Mouse (Mus musculus) heart, postnatal 0 days (tissue): Measurements from ENCODE around the gene Lurap1. TPM values are rescaled to one million over a fixed set of nuclear protein-coding genes. Genes with fewer than 3 reads are reported as not detected.

ENCODE experiments used
- ATAC-seq: fragments of 200-750 bp; cut with Nextera tagmentation; 2 replicates; pipeline ENCODE4 v1.8.0; 2017; ENCODE audit warnings: low read depth, moderate number of reproducible peaks, moderate library complexity; ENCODE audit not compliant: insufficient read depth
- DNase-seq: peaks from one replicate; pipeline ENCODE4 v3.0.0-alpha.2; 2016; ENCODE audit warnings: low spot score
- H3K27ac ChIP-seq: fragments of 300-500 bp; sonication (generic); 2 replicates; pipeline ENCODE4 v1.5.1; 2014; ENCODE audit warnings: low read depth, mild to moderate bottlenecking
- H3K27me3 ChIP-seq: fragments of 300-500 bp; sonication (generic); 2 replicates; pipeline ENCODE4 v1.6.1; 2014; ENCODE audit warnings: low read length, mixed read lengths; ENCODE audit not compliant: control insufficient read depth, insufficient read depth
- H3K36me3 ChIP-seq: fragments of 300-500 bp; sonication (generic); replicated peaks from 2 replicates; pipeline ENCODE4 v1.6.1; 2014; ENCODE audit warnings: low read length, mixed read lengths; ENCODE audit not compliant: control insufficient read depth, insufficient read depth
- H3K4me1 ChIP-seq: fragments of 300-500 bp; sonication (generic); 2 replicates; pipeline ENCODE4 v1.6.1; 2014; ENCODE audit warnings: antibody characterized with exemption; ENCODE audit not compliant: control insufficient read depth, insufficient read depth
- H3K4me2 ChIP-seq: fragments of 300-500 bp; sonication (generic); 2 replicates; pipeline ENCODE4 v1.6.1; 2014; ENCODE audit warnings: low read depth, mild to moderate bottlenecking, low read length, moderate library complexity
- H3K4me3 ChIP-seq: fragments of 300-500 bp; sonication (generic); 2 replicates; pipeline ENCODE4 v1.5.1; 2014; ENCODE audit warnings: low read depth, low read length
- H3K9ac ChIP-seq: fragments of 300-500 bp; sonication (generic); replicated peaks from 2 replicates; pipeline ENCODE4 v1.6.1; 2014; ENCODE audit warnings: low read depth, low read length, mixed read lengths
- H3K9me3 ChIP-seq: fragments of 300-500 bp; sonication (generic); replicated peaks from 2 replicates; pipeline ENCODE4 v1.6.1; 2016; ENCODE audit warnings: low read length; ENCODE audit not compliant: control insufficient read depth
- CTCF ChIP-seq: IDR thresholded peaks from 2 replicates; pipeline ENCODE4 v1.5.1; 2016; ENCODE audit warnings: antibody characterized with exemption, control low read depth, low read depth
- EP300 ChIP-seq: IDR thresholded peaks from 2 replicates; pipeline ENCODE4 v1.6.1; 2016; ENCODE audit warnings: antibody characterized with exemption, low read depth
- WGBS: fragments of 180-500 bp; shearing (Covaris S2); extraction: QIAGEN DNeasy Blood & Tissue Kit; methylation state at CpG from one replicate; pipeline ENCODE4 v1.1.7; 2014; 5-methylcytosine and 5-hydroxymethylcytosine counted together
- polyA plus RNA-seq: library from polyadenylated mRNA; unstranded; fragments of >200 nt; fragmentation: Nextera tagmentation; extraction: Ambion mirVana; gene quantifications from 2 replicates; pipeline ENCODE4 v1.2.1, GENCODE M21; 2015
- total RNA-seq: library from RNA; depleted of rRNA; stranded (reverse); fragments of >200 nt; gene quantifications from 2 replicates; pipeline ENCODE4 v1.2.3, GENCODE M21; 2014; ENCODE audit warnings: low replicate concordance

The Lurap1 gene
- total and polyA plus RNA-seq, 2 experiments from 2014 or later, result 0.97 to 1.5 TPM

DNA sequence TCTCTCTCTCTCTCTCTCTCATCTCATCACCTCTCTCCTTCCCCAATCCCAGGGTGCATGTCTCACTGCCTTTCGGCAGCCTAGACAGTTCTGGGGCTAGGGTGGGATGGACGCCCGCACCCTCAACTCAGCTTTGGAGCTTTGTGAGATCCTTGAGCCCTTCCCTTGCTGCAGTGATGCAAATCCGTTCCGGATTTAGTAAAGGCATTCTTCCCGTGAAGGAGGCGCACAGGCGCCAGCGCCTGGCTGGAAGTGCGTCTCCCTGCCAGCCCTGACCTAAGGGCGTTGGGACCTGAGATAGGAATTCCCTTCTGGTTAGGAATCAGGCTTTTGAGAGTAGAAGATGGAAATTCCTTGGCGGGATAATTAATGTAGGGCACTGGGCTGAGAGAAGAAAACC, 31.6 kb upstream of the Lurap1 start:
- Histone ChIP-seq H3K27ac (peak overlapping the region; percentile 58), H3K9ac (peak overlapping the region; percentile 32; the same call in 1 of the 2 replicates), H3K4me2 (peak overlapping the region; percentile 57), H3K27me3 (no peaks in the 10 kb centered on the region), H3K9me3 (no peaks in the 10 kb centered on the region), H3K36me3 (no peaks in the 10 kb centered on the region), H3K4me1 (peaks cover 10% of the 10 kb centered on the region), H3K4me3 (peak overlapping the region; percentile 28)
- WGBS, result 4% methylated on average over 12 of the region's 12 CpGs
- DNase-seq, result peak; percentile 40
- peak; percentile 39 for ATAC-seq
- TF ChIP-seq EP300 (no peak), CTCF (no peak)

DNA sequence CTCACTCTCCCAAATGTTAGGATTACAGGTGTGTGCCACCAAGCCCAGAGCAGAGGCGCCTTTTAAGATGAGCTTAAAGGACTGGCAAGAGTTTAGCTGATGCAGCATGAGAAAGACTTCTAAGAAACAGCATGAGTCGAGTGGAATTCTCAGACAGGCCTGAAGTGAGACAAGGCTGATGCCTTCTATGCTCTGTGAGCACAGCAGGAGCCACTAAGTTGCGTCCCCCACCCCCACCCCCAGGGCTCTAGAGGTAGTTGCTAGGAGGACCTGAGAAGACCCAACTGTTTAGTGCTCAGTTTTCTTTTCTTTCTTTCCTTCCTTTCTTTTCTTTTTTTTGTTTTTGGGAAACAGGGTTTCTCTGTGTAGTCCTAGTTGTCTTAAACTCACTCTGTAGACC, 30.9 kb upstream of the Lurap1 start:
- no peak overlapping the region for H3K4me2 ChIP-seq
- WGBS, result 75% methylated on average over 3 of the region's 3 CpGs
- H3K27ac ChIP-seq, result 0 out of 2 replicates have a peak overlapping the region, but pooled peaks have one; percentile 58
- no peaks in the 10 kb centered on the region for H3K27me3 ChIP-seq
- H3K9me3 ChIP-seq, result no peaks in the 10 kb centered on the region
- H3K4me3 ChIP-seq, result no peak overlapping the region
- no peak for ATAC-seq
- H3K9ac ChIP-seq, result no peak overlapping the region
- H3K4me1 ChIP-seq, result peaks cover 12% of the 10 kb centered on the region
- no peak for TF ChIP-seq EP300
- H3K36me3 ChIP-seq, result no peaks in the 10 kb centered on the region
- no peak for DNase-seq

DNA sequence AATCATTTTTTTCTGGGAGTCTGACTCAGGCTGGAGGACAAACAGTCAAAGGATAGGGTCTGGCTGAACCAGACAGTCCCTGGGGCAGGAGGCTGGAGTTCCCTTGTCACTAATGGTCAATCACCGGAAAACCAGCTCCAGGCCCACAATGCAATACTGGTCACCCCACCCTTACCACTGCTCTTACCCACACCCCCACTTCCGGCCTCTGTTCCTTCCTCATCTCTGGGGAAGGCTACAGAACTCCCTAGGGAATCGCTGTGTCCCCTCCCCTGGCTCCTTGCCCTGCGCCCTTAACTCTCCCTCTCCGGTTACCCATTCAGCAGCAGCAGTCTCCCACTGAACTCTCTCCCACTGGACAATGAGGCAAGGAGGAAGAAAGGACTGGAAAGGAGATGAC, 26.0 kb upstream of the Lurap1 start:
- Histone ChIP-seq H3K36me3 (no peaks in the 10 kb centered on the region), H3K27me3 (no peaks in the 10 kb centered on the region), H3K9me3 (no peaks in the 10 kb centered on the region), H3K27ac (peak overlapping the region; percentile 88), H3K9ac (peak overlapping the region; percentile 34; the same call in 1 of the 2 replicates), H3K4me3 (no peak overlapping the region), H3K4me2 (peak overlapping the region; percentile 51), H3K4me1 (peaks cover 32% of the 10 kb centered on the region)
- TF ChIP-seq CTCF (no peak), EP300 (no peak)
- ATAC-seq, result peak; percentile 71
- WGBS, result 39% methylated on average over 5 of the region's 5 CpGs
- DNase-seq, result peak; percentile 57

DNA sequence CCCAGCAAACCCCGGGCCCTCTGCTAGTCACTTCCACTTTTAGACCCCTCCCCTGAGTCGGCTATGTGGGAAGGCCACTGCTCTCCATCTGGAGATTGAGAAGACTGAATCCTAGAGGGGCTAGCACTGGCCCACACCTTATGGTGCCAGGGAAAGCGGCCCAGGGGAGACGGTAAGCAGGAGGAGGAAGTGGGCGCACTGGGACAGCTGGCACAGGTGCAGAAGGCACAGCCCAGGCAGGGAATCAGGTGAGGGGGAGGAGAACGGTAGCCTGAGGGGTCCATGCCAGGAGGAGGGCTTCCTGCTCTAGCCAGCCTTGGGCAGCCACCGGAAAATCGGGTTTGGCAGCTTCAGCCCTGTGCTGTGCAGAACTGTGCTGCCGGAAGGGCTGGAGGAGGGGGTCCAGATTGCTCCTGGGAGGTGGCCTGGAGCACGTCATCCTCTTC, 25.4 kb upstream of the Lurap1 start:
- peaks cover 32% of the 10 kb centered on the region for H3K4me1 ChIP-seq
- 18% methylated on average over 10 of the region's 10 CpGs for WGBS
- no peak for TF ChIP-seq CTCF
- TF ChIP-seq EP300, result no peak; the same call in 1 of the 2 replicates
- no peak overlapping the region for H3K4me3 ChIP-seq
- H3K36me3 ChIP-seq, result no peaks in the 10 kb centered on the region
- H3K9me3 ChIP-seq, result no peaks in the 10 kb centered on the region
- peak; percentile 71 for DNase-seq
- H3K27me3 ChIP-seq, result no peaks in the 10 kb centered on the region
- peak overlapping the region; percentile 51 for H3K4me2 ChIP-seq
- ATAC-seq, result peak; percentile 59
- peak overlapping the region; percentile 88 for H3K27ac ChIP-seq
- H3K9ac ChIP-seq, result peak overlapping the region; percentile 34; the same call in 1 of the 2 replicates

DNA sequence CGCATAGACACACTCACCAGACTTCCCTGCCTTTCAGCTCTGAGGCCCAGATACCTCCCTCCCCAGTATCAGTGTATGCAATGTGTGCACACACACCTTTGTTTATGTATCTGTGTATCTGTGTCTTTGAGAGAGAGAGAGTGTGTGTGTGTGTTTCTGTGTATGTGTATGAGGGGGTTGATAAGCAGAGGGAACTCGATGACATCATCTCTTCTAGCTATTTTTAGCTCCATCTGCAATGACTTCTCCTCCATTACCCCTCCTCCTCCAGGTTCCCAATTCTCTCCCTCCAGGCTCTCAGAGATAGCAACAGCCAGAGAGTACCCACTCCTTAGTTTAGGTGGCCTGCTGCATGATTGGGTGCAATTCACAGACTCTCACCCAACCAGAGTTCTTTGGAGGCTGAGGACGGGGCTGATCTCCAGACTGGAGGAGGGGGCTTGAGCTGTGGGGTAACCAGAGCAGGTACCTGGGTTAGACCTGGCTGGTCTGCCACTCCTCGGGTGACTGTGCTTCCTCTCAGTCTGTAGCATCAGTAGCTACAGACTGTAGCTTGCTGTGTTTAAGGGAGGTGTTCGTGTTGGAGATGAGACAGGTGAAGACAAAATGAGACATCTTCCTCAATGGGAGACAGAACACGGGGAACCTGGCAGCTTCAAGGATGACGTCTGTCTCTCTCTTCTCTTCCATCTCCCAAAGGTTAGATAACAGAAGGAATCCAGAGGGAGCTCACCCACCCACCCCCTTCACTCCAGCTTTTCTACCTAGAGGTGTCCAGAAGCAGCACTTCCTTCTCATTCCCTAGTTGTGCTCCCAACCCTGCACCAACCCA, 24.8 kb upstream of the Lurap1 start:
- DNase-seq (peak; percentile 91), ATAC-seq (peak; percentile 60)
- 29% methylated on average over 7 of the region's 7 CpGs for WGBS
- no peaks in the 10 kb centered on the region for H3K36me3 ChIP-seq
- no peaks in the 10 kb centered on the region for H3K27me3 ChIP-seq
- H3K9ac ChIP-seq, result peak overlapping the region; percentile 34; the same call in 1 of the 2 replicates
- no peaks in the 10 kb centered on the region for H3K9me3 ChIP-seq
- H3K4me1 ChIP-seq, result peaks cover 32% of the 10 kb centered on the region
- peak overlapping the region; percentile 51 for H3K4me2 ChIP-seq
- H3K4me3 ChIP-seq, result no peak overlapping the region
- H3K27ac ChIP-seq, result peak overlapping the region; percentile 88
- TF ChIP-seq CTCF (no peak), EP300 (no peak)
